Mouse (Mus musculus) heart, embryonic 11.5 days (tissue): Measurements from ENCODE around the gene Zfp618. TPM values are rescaled to one million over a fixed set of nuclear protein-coding genes. Genes with fewer than 3 reads are reported as not detected.

Source experiments
- ATAC-seq: fragments of 200-750 bp; cut with Nextera tagmentation; replicated peaks from 2 replicates; pipeline ENCODE4 v1.8.0; 2017; ENCODE audit warnings: moderate library complexity; ENCODE audit not compliant: insufficient number of reproducible peaks, low FRiP score, low TSS enrichment
- H3K27ac ChIP-seq: fragments of 300-500 bp; sonication (generic); 2 replicates; pipeline ENCODE4 v1.5.1; 2014; ENCODE audit warnings: mild to moderate bottlenecking, low read depth, low read length
- H3K27me3 ChIP-seq: fragments of 300-500 bp; sonication (generic); 2 replicates; pipeline ENCODE4 v1.6.1; 2014; ENCODE audit warnings: mild to moderate bottlenecking, low read length, mixed read lengths; ENCODE audit not compliant: control insufficient read depth, insufficient read depth
- H3K36me3 ChIP-seq: fragments of 300-500 bp; sonication (generic); 2 replicates; pipeline ENCODE4 v1.6.1; 2014; ENCODE audit warnings: mild to moderate bottlenecking, low read length, moderate library complexity, mixed read lengths; ENCODE audit not compliant: control insufficient read depth, insufficient read depth
- H3K4me1 ChIP-seq: fragments of 300-500 bp; sonication (generic); 2 replicates; pipeline ENCODE4 v1.6.1; 2014; ENCODE audit warnings: low read length; ENCODE audit not compliant: control insufficient read depth, insufficient read depth
- H3K4me2 ChIP-seq: fragments of 300-500 bp; sonication (generic); 2 replicates; pipeline ENCODE4 v1.6.1; 2014; ENCODE audit warnings: mild to moderate bottlenecking, moderate library complexity
- H3K4me3 ChIP-seq: fragments of 300-500 bp; sonication (generic); 2 replicates; pipeline ENCODE4 v1.5.1; 2014; ENCODE audit warnings: low read depth, low read length
- H3K9ac ChIP-seq: fragments of 300-500 bp; sonication (generic); 2 replicates; pipeline ENCODE4 v1.6.1; 2014; ENCODE audit warnings: mild to moderate bottlenecking, low read depth, low read length, moderate library complexity
- H3K9me3 ChIP-seq: fragments of 300-500 bp; sonication (generic); replicated peaks from 2 replicates; pipeline ENCODE4 v1.6.1; 2016; ENCODE audit warnings: low read length; ENCODE audit not compliant: control insufficient read depth
- WGBS: fragments of 180-500 bp; shearing (Covaris S2); extraction: QIAGEN DNeasy Blood & Tissue Kit; methylation state at CpG from one replicate; pipeline ENCODE4 v1.1.7; 2014; ENCODE audit not compliant: insufficient replicate concordance; 5-methylcytosine and 5-hydroxymethylcytosine counted together
- polyA plus RNA-seq: library from polyadenylated mRNA; unstranded; fragments of >200 nt; fragmentation: Nextera tagmentation; extraction: Ambion mirVana; gene quantifications from 2 replicates; pipeline ENCODE4 v1.2.1, GENCODE M21; 2014

Zfp618 gene
- polyA plus RNA-seq, 1 experiment from 2014 or later: 11.6 TPM

DNA sequence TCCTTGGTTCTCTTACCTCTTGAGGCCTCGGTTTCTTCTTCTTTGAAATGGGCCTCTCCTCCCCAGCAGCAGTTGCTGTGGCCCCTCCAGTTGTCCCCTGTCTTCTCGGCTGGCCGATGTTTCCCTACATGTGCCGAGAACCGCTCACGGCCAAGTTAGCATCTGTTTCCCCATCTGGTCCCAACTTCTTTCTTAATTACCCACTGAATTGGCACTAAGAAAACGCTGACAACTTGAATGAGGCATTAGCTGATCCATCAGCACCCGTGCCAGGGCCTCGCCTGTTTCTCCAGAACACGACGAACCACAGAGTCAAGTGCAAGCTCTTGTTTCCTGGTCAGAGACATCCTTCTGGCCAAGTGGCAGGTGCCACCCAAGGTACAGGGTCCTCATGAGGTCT is 26.0 kb downstream of the Zfp618 start:
- Histone ChIP-seq H3K4me2 (no peak overlapping the region), H3K9me3 (no peaks in the 10 kb centered on the region), H3K27ac (no peak overlapping the region), H3K4me1 (peaks cover 6% of the 10 kb centered on the region; the same call in 1 of the 2 replicates), H3K9ac (no peak overlapping the region), H3K27me3 (no peaks in the 10 kb centered on the region), H3K36me3 (no peaks in the 10 kb centered on the region), H3K4me3 (no peak overlapping the region)
- ATAC-seq: no peak
- WGBS: 82% methylated on average over 11 of the region's 11 CpGs

- WGBS: 38% methylated on average over 2 of the region's 2 CpGs
- H3K36me3 ChIP-seq: no peaks in the 10 kb centered on the region
Measured at GRCm38 (mm10) chr4:62993190-62993589, 27.8 kb downstream of the Zfp618 start.

GRCm38 (mm10) chr4:62997606-62998005 is 32.2 kb downstream of the Zfp618 start:
- Histone ChIP-seq H3K27ac (peak overlapping the region; percentile 95; the same call in 1 of the 2 replicates), H3K9ac (no peak overlapping the region), H3K9me3 (no peaks in the 10 kb centered on the region), H3K27me3 (no peaks in the 10 kb centered on the region), H3K36me3 (no peaks in the 10 kb centered on the region), H3K4me1 (peaks cover 46% of the 10 kb centered on the region), H3K4me2 (no peak overlapping the region), H3K4me3 (no peak overlapping the region)
- no peak for ATAC-seq
- WGBS: 73% methylated on average over 6 of the region's 6 CpGs

More at GRCm38 (mm10) chr4:62993190-62993589, 27.8 kb downstream of the Zfp618 start:
- H3K4me3 ChIP-seq: no peak overlapping the region
- no peak overlapping the region for H3K4me2 ChIP-seq
- no peak for ATAC-seq
- no peaks in the 10 kb centered on the region for H3K27me3 ChIP-seq
- H3K9me3 ChIP-seq: no peaks in the 10 kb centered on the region
- peaks cover 17% of the 10 kb centered on the region for H3K4me1 ChIP-seq
- no peak overlapping the region for H3K9ac ChIP-seq
- no peak overlapping the region for H3K27ac ChIP-seq

GRCm38 (mm10) chr4:62998431-62998835 is 33.1 kb downstream of the Zfp618 start:
- H3K36me3 ChIP-seq: no peaks in the 10 kb centered on the region
- peak overlapping the region; percentile 54 for H3K9ac ChIP-seq
- H3K4me2 ChIP-seq: peak overlapping the region; percentile 49
- H3K27ac ChIP-seq: peak overlapping the region; percentile 95
- peaks cover 40% of the 10 kb centered on the region for H3K4me1 ChIP-seq
- 0 out of 2 replicates have a peak, but pooled peaks have one; percentile 48 for ATAC-seq
- H3K27me3 ChIP-seq: no peaks in the 10 kb centered on the region
- 21% methylated on average over 5 of the region's 5 CpGs for whole genome bisulfite sequencing
- H3K9me3 ChIP-seq: no peaks in the 10 kb centered on the region
- no peak overlapping the region for H3K4me3 ChIP-seq

DNA sequence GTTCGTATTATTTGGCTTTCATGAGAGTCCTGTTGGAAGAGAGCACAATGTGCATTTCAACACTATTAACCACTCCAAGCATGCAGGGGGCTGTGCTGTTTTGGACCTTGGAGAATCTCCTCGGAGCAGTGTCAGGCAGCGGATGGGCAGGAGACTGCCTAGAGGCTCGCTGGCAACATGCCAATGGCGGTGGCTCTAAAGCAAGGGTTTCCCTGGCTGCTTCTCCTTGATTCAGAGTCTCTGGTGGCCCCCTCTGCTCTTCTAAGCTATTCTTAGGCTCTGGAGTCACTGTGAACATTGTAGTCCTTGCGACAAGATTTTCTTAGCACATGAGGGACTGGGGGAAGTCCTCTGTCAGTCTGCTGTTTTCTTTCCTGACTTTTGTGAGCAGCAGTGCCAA is 33.5 kb downstream of the Zfp618 start:
- no peaks in the 10 kb centered on the region for H3K36me3 ChIP-seq
- peak overlapping the region; percentile 95 for H3K27ac ChIP-seq
- peak; percentile 39; the same call in 1 of the 2 replicates for ATAC-seq
- no peaks in the 10 kb centered on the region for H3K9me3 ChIP-seq
- peaks cover 40% of the 10 kb centered on the region for H3K4me1 ChIP-seq
- H3K4me2 ChIP-seq: peak overlapping the region; percentile 49
- no peaks in the 10 kb centered on the region for H3K27me3 ChIP-seq
- H3K4me3 ChIP-seq: no peak overlapping the region
- 15% methylated on average over 6 of the region's 6 CpGs for WGBS
- peak overlapping the region; percentile 54; the same call in 1 of the 2 replicates for H3K9ac ChIP-seq

DNA sequence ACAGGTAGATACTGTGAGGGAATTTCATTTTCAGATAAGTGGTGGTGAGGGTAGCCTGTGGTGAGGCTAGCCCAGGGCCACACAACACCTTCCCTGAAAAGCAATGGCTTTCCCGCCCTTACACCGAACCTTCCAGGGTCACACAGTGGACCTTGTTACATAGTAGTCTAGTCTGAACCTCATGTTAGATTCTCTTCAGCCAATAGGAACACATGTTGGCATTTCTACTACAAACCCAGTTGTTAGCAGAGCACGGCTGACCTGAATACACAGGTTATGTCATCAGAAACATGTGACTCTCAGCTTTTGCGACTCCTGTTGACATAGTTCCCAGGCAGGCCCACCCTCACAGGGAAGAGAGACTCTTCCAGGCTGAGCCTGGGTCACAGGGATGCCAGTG is 33.9 kb downstream of the Zfp618 start:
- ATAC-seq: 0 out of 2 replicates have a peak, but pooled peaks have one; percentile 5
- Histone ChIP-seq H3K4me2 (peak overlapping the region; percentile 49), H3K4me1 (peaks cover 40% of the 10 kb centered on the region), H3K27me3 (no peaks in the 10 kb centered on the region), H3K9ac (no peak overlapping the region), H3K9me3 (no peaks in the 10 kb centered on the region), H3K27ac (peak overlapping the region; percentile 95), H3K4me3 (no peak overlapping the region), H3K36me3 (no peaks in the 10 kb centered on the region)
- 69% methylated on average over 4 of the region's 4 CpGs for WGBS

- Histone ChIP-seq H3K4me3 (no peak overlapping the region), H3K27ac (peak overlapping the region; percentile 95), H3K4me1 (peaks cover 40% of the 10 kb centered on the region), H3K36me3 (no peaks in the 10 kb centered on the region), H3K4me2 (no peak overlapping the region), H3K9me3 (no peaks in the 10 kb centered on the region), H3K9ac (no peak overlapping the region; the same call in 1 of the 2 replicates), H3K27me3 (no peaks in the 10 kb centered on the region)
- WGBS: 65% methylated on average over 7 of the region's 7 CpGs
- no peak for ATAC-seq
Measured at GRCm38 (mm10) chr4:62999916-63000315, 34.5 kb downstream of the Zfp618 start.

DNA sequence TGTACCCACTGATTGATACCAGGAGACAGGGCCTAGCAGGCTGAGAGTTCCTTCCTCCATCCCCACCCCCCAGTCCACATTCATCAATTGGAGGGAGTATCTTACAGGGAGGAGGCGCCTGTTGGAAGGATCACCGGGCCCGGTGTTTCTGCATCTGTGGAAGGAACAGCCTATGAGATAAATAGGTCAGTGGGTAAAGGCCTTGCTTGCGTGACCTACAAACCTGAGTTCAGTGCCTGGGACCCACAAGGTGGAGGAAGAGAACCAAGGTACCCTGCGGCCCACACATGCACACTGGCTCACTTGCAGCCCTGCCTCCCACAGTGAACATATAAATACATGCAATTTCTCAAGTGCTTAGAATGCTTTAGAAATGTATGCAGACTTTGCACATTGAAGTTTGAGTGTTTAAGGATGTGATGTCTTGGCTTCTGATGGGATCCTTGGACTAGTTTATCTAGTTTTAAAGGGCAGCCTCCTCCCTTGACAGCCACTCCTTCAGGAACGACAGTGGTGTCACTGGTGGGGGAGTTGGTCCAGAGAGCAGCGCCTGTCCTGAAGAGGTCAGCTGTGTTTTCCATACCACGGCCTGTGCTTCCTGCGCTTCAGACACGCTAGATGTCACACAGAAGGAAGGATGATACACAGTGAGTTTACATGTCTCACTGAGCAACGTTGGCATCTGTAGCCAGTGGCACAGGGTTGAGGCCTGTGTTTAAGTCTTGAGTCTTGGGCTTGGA is 35.1 kb downstream of the Zfp618 start:
- Histone ChIP-seq H3K27me3 (no peaks in the 10 kb centered on the region), H3K36me3 (no peaks in the 10 kb centered on the region), H3K9ac (no peak overlapping the region), H3K9me3 (no peaks in the 10 kb centered on the region), H3K27ac (peak overlapping the region; percentile 95), H3K4me3 (no peak overlapping the region), H3K4me2 (no peak overlapping the region), H3K4me1 (peaks cover 41% of the 10 kb centered on the region)
- WGBS: 77% methylated on average over 11 of the region's 11 CpGs
- no peak for ATAC-seq

- WGBS: 88% methylated on average over 1 of the region's 1 CpGs
- H3K4me1 ChIP-seq: peaks cover 48% of the 10 kb centered on the region
Measured at GRCm38 (mm10) chr4:63002386-63002785, 37.0 kb downstream of the Zfp618 start.

More at GRCm38 (mm10) chr4:63002386-63002785, 37.0 kb downstream of the Zfp618 start:
- ATAC-seq: no peak
- H3K9ac ChIP-seq: no peak overlapping the region
- H3K4me3 ChIP-seq: no peak overlapping the region
- H3K27me3 ChIP-seq: no peaks in the 10 kb centered on the region
- no peaks in the 10 kb centered on the region for H3K9me3 ChIP-seq
- no peaks in the 10 kb centered on the region for H3K36me3 ChIP-seq
- no peak overlapping the region for H3K27ac ChIP-seq
- H3K4me2 ChIP-seq: no peak overlapping the region
